Mouse (Mus musculus) forebrain, postnatal 0 days (tissue): ENCODE measurements at regions not wholly inside any gene's neighbourhood (a gene's known extent, or its start where the extent isn't known, plus 50 kb on each side); places are given as distances from the start of the nearest gene placed in this dataset.

ENCODE experiments used
- ATAC-seq: fragments of 200-750 bp; cut with Nextera tagmentation; 2 replicates; pipeline ENCODE4 v1.8.0; 2017; ENCODE audit warnings: mild to moderate bottlenecking, moderate library complexity
- DNase-seq: peaks from one replicate; pipeline ENCODE4 v3.0.0-alpha.2; 2015
- H3K27ac ChIP-seq: fragments of 300-500 bp; sonication (generic); 2 replicates; pipeline ENCODE4 v1.5.1; 2014; ENCODE audit warnings: low read depth, mild to moderate bottlenecking, antibody characterized with exemption, low read length, moderate library complexity, mixed read lengths
- H3K27me3 ChIP-seq: fragments of 300-500 bp; sonication (generic); 2 replicates; pipeline ENCODE4 v1.6.1; 2014; ENCODE audit warnings: mild to moderate bottlenecking, low read length, mixed read lengths; ENCODE audit not compliant: insufficient read depth
- H3K36me3 ChIP-seq: fragments of 300-500 bp; sonication (generic); 2 replicates; pipeline ENCODE4 v1.6.1; 2014; ENCODE audit warnings: mild to moderate bottlenecking, moderate library complexity; ENCODE audit not compliant: insufficient read depth
- H3K4me1 ChIP-seq: fragments of 300-500 bp; sonication (generic); 2 replicates; pipeline ENCODE4 v1.6.1; 2014; ENCODE audit warnings: antibody characterized with exemption; ENCODE audit not compliant: insufficient read depth
- H3K4me2 ChIP-seq: fragments of 300-500 bp; sonication (generic); 2 replicates; pipeline ENCODE4 v1.6.1; 2014; ENCODE audit warnings: low read depth, mild to moderate bottlenecking, moderate library complexity
- H3K4me3 ChIP-seq: fragments of 300-500 bp; sonication (generic); 2 replicates; pipeline ENCODE4 v1.5.1; 2014; ENCODE audit warnings: low read depth, low read length, mixed read lengths
- H3K9ac ChIP-seq: fragments of 300-500 bp; sonication (generic); 2 replicates; pipeline ENCODE4 v1.6.1; 2014; ENCODE audit warnings: mild to moderate bottlenecking
- H3K9me3 ChIP-seq: fragments of 300-500 bp; sonication (generic); 2 replicates; pipeline ENCODE4 v1.6.1; 2016; ENCODE audit warnings: low read length
- CTCF ChIP-seq: sonication (generic); IDR thresholded peaks from 2 replicates; pipeline ENCODE4 v1.5.1; 2016; ENCODE audit warnings: antibody characterized with exemption, control low read depth, low read depth
- WGBS: fragments of 180-500 bp; shearing (Covaris S2); extraction: QIAGEN DNeasy Blood & Tissue Kit; methylation state at CpG from one replicate; pipeline ENCODE4 v1.1.7; 2014; 5-methylcytosine and 5-hydroxymethylcytosine counted together

DNA sequence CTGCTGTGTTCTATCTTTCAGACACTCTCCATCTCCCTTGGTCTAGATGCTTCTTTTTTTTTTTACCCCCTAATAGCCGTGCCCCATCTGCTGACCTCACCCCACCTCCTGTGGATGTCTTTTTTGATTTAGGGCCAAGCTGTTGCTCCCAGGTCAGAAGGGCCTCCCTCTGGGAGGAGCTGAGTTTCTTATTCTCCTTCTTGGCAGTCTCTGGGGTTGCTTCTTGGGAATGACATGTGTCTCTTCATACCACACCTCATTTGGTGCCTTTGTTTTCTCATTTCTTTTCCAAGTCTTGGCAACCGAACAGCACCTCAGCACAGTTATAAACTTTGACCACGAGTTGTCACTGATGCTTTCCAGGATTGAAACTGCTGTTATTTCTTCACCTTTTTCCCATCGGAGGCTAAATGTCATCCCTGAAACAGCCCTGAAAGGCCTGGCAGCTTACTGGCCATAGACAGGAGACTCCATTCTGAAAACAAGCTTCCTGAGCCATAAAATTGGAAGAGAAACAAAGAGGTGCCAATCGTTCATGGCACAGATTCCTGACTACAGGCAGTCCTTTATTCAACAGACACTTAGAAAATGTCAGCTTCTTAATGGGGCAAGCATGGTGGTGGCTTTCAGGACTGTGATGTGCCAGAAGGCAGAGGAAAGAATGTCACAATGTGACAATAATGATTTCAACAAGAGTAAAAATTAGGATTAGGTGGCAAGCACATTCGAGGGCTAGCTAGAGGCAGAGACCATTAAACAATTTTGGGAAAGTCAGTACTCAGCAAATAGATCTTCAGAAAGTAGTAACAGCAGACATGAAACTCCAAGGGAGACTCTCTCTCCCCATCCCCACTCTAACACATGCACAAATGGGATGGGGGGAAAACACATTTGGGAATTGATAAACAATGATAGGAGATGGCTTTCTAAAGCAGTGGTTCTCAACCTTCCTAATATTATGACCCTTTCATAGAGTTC, 197.1 kb upstream of the Arrdc4 start:
- ATAC-seq: no peak
- no peak overlapping the region for H3K9ac ChIP-seq
- 47% methylated on average over 6 of the region's 6 CpGs for WGBS

DNA sequence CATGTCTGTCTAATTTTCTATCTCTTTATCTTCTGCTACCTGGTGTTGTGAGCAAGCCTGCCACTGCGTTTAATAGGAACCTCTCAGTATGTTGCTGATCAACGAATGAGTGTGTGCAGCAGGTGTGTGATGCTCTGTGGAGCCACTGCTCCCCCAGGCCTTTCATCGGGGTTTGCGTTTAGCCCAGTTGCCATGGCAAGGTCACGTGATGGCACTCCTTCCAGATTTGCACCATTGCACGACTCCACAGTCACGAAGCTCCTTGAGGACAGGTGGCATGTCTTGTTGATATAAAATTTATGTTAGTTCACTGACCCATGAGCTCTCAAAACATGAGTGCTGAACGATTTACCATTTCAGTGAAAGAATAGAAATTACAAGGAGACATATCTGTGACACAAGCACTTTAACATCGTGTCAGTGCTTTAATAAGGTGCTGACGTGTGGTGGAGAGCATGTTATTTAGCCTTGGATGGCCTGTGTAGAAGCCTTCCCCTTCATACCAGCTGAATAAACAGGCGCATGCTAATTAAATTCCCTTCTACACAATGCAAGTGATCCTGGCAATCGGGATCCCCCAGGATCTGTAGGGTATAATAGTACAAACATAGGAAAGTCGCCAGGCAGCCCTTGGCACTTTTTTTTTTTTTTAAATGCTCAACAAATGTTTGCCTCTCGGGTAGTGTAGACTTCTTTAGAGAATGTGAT, 181.7 kb upstream of the Arrdc4 start:
- 56% methylated on average over 14 of the region's 14 CpGs for WGBS
- Histone ChIP-seq H3K4me3 (no peak overlapping the region), H3K9ac (no peak overlapping the region), H3K9me3 (no peaks in the 10 kb centered on the region), H3K27ac (no peak overlapping the region), H3K27me3 (no peaks in the 10 kb centered on the region), H3K4me1 (no peaks in the 10 kb centered on the region), H3K36me3 (no peaks in the 10 kb centered on the region), H3K4me2 (no peak overlapping the region)
- TF ChIP-seq CTCF: no peak
- DNase-seq (no peak), ATAC-seq (no peak)

More for the DNA sequence above, 197.1 kb upstream of the Arrdc4 start:
- H3K27ac ChIP-seq: no peak overlapping the region
- H3K27me3 ChIP-seq: no peaks in the 10 kb centered on the region
- H3K4me1 ChIP-seq: no peaks in the 10 kb centered on the region
- no peak for DNase-seq
- H3K4me2 ChIP-seq: no peak overlapping the region
- H3K4me3 ChIP-seq: no peak overlapping the region
- TF ChIP-seq CTCF: no peak
- H3K9me3 ChIP-seq: no peaks in the 10 kb centered on the region
- H3K36me3 ChIP-seq: no peaks in the 10 kb centered on the region

DNA sequence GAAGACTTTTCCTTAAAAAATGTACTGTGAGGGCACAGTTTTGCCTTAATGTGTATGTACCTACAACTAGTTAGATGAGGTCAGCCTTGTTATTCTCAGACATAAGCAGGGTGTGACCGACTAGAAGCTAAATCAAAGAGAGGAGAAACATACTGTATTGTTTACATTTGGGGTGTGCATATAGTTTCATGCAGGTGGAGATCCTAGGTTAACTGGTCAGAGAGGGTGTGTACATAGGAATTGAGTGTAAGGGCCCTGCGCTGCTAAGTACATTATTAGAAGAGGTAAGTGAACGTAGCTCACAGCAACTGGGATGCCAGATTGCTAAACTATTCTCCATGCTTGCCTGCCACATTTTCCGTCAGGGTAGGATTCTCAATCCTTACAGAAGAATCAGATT, 180.6 kb upstream of the Arrdc4 start:
- H3K4me1 ChIP-seq: no peaks in the 10 kb centered on the region
- 85% methylated on average over 4 of the region's 4 CpGs for WGBS
- no peak overlapping the region for H3K27ac ChIP-seq
- DNase-seq (no peak), ATAC-seq (no peak)
- H3K9me3 ChIP-seq: no peaks in the 10 kb centered on the region
- H3K4me2 ChIP-seq: no peak overlapping the region
- no peak overlapping the region for H3K9ac ChIP-seq
- no peak overlapping the region for H3K4me3 ChIP-seq
- H3K27me3 ChIP-seq: no peaks in the 10 kb centered on the region
- no peak for TF ChIP-seq CTCF
- H3K36me3 ChIP-seq: no peaks in the 10 kb centered on the region

DNA sequence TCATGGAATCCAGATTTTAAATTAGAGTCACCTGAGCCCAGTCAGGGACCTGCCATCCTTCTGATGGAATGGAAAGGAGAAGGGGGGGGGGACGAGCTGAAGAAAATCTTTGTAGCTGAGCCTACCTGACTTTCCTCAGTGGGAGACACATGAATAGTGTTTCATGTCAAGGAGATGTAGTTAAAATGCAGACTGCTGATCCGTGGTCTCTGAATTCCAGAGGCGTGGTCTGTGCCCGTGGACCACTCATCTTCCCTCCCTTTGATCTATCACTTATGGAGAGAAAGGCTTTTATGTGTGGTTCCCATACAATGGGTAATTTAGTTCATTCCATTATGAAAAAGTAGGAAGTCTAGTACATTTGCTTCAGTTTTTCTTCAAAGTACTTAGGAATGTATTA, 176.6 kb upstream of the Arrdc4 start:
- Histone ChIP-seq H3K27ac (no peak overlapping the region), H3K9me3 (no peaks in the 10 kb centered on the region), H3K9ac (no peak overlapping the region), H3K36me3 (no peaks in the 10 kb centered on the region), H3K27me3 (no peaks in the 10 kb centered on the region), H3K4me1 (no peaks in the 10 kb centered on the region), H3K4me2 (no peak overlapping the region), H3K4me3 (no peak overlapping the region)
- ATAC-seq: no peak
- 60% methylated on average over 4 of the region's 4 CpGs for WGBS
- DNase-seq: no peak
- TF ChIP-seq CTCF: no peak

DNA sequence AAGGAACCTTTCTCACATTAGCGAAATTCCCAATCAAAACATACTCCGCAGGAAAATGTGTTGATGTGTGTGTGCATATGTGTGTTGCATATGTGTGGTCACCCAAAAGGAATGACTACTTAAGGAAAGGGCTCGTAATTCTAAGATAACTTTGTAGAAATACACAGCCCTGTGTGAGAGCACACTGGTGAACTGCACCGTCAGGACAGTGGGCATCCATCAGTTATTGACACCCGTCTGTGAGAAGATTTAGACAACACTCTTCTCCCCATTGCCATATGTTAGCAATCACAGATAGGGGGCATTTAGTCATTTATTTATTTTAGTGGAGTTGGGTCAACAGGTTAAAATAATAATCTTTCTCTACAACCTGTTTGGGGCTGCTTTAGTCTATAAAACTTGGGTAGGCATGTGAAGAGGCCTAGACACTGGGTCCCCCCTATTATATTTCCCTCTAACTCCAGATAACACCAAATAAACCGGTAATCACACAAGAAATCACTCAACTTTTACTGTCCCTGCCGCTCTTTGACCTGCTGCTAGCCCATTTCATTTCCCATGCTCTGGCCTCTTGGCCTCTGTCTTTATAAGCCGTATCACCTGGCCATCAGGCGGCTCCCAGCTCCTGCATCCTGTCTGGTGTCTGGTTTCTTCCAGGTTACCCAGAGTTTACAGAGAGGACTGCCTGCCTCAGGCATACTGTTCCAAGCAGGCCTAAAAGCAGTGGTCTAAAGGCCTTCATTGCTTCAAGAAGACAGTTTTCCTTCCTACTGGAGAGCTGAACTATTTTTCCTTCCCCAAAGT, 169.8 kb upstream of the Arrdc4 start:
- H3K4me1 ChIP-seq: no peaks in the 10 kb centered on the region
- ATAC-seq: no peak
- WGBS: 90% methylated on average over 9 of the region's 9 CpGs

DNA sequence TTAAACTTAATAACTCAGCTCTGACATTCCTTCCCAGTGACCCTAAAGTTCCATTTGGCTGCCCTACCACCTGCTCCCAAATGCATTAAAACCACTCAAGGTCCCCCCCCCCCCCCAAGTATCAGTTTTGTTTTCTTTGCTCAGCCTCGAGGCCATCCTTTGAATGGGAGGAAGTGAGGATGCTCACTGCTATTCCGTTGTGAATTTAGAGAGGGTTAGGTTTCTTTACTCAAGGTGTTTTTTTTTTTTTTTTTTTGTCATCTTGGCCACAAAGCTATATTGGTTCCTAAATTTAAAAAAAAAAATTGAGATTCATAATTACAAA, 168.8 kb upstream of the Arrdc4 start:
- no peaks in the 10 kb centered on the region for H3K9me3 ChIP-seq
- DNase-seq: no peak
- ATAC-seq: no peak

More for the DNA sequence above, 169.8 kb upstream of the Arrdc4 start:
- TF ChIP-seq CTCF: no peak
- Histone ChIP-seq H3K9ac (no peak overlapping the region), H3K27me3 (no peaks in the 10 kb centered on the region), H3K4me3 (no peak overlapping the region), H3K9me3 (no peaks in the 10 kb centered on the region), H3K27ac (no peak overlapping the region), H3K36me3 (no peaks in the 10 kb centered on the region), H3K4me2 (no peak overlapping the region)
- no peak for DNase-seq

More for the DNA sequence above, 168.8 kb upstream of the Arrdc4 start:
- no peak overlapping the region for H3K4me2 ChIP-seq
- WGBS: 49% methylated on average over 2 of the region's 2 CpGs
- no peaks in the 10 kb centered on the region for H3K36me3 ChIP-seq
- H3K9ac ChIP-seq: no peak overlapping the region
- H3K4me3 ChIP-seq: no peak overlapping the region
- TF ChIP-seq CTCF: no peak
- no peak overlapping the region for H3K27ac ChIP-seq
- H3K27me3 ChIP-seq: no peaks in the 10 kb centered on the region
- no peaks in the 10 kb centered on the region for H3K4me1 ChIP-seq
